Mouse (Mus musculus): Measurements from ENCODE around the gene Ankmy1.

DNA sequence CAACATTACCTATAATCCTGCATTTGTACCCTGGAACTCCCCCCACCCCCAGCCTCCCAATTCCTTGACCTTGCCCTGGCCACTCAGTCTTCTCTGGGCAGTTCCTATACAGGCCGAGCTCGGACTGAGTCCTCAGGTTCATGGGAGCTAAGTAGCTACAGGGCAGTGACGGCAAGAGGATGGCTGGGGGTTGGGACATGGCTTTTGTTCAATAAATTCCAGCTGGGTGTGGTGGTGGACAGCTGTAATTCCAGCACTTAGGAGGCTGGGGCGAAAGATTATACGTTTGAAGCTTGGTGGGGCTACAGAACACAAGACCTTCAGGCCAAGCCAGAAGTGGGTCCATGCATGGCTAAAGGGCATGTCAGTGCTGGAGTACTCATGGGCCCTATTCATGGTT, 22.6 kb downstream of the Ankmy1 start:
- TF ChIP-seq CTCF (IDR thresholded peaks at IDR 0.05; ENCODE audit: low read depth), result no peak
- no peak for TF ChIP-seq EP300 (IDR thresholded peaks at IDR 0.05; ENCODE audit: low read depth)
